Mouse (Mus musculus) G1E (cell line): ENCODE measurements around the gene Itga9.

Experiments
- CTCF ChIP-seq: IDR thresholded peaks from 2 replicates; pipeline ENCODE4 v1.5.1; 2012; ENCODE audit warnings: low read depth, low read length, inconsistent platforms, mixed read lengths
- GATA1 ChIP-seq: IDR thresholded peaks from 2 replicates; pipeline ENCODE4 v1.6.1; 2012; ENCODE audit warnings: borderline replicate concordance, low read length, inconsistent platforms, mixed read lengths
- GATA2 ChIP-seq: IDR thresholded peaks from 2 replicates; pipeline ENCODE4 v1.6.1; 2012; ENCODE audit warnings: low read depth, low read length, inconsistent platforms, borderline replicate concordance
- TAL1 ChIP-seq: conservative IDR thresholded peaks from 2 replicates; pipeline ENCODE4 v1.6.1; 2012; ENCODE audit warnings: low read depth, low read length, inconsistent platforms, mixed read lengths

DNA sequence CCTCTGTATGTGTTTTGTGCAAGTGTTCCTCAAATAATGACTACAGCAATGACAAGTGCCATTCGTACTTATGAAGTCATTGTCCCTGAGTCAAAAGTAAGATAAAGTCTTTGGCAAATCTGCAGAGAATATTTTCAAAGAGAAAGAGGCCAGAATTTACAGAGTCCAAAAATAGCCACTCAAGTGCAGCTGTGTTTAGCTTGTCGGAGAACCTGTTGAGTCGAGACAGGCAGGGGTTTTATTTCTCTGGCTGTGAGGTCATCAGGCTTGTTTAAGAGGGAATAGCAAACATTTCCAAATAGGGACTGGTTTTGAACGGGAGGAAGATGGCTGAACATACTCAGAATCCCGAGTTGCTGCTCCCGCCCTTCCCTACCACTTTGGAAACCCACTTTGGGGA is 125.2 kb downstream of the Itga9 start:
- TF ChIP-seq CTCF (no peak), GATA1 (no peak), GATA2 (no peak), TAL1 (no peak)
